Mouse (Mus musculus): Measurements from ENCODE around the gene Tbl2.

DNA sequence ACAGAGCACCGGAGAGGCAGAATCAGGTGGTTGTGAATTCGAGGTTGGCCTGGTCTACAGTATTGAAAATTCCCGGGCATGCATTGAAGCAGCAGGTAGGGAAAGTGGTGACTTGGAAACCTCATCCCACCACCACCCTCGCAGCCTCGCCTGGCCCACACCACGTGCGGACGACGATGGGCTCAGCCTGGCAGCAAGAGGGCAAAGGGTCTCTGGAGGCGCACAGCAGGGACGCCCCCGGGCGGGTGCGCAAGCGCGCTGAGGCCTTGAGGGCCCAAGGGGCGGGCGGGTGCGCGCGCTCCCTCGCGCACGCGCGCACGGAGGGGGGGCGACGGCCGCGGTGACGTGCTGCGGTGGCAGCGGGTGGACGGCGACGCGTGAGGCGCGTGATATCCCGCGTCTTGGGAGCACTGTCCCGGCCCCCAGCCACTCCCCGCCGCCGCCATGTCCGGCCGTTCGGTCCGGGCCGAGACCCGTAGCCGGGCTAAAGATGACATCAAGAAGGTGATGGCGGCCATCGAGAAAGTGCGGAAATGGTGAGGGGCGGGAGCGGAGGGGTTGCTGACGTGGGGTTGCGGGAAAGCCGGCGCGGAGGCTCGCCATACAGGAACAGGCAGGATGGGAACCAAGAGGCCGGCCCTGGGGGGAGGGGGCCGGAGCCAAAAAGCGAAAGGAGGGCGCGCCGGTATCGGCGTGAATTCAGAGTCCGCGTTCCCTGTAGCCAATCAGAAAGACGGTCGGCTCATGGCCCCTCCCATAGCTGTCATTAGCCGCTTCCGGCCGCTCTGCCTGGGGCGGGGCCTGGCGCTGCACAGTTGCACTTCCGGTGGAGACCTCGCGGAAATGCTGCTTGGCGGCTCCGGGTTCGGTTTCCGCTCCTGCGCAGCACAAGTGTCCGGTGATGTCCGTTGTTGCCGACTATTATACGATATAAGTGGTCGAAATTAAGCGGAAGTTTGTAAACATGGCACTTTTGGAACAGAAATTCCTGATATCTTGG, 18.9 kb downstream of the Tbl2 start, which contains the start of gene Bcl7b:
- TF ChIP-seq CTCF (IDR thresholded peaks at IDR 0.05) (peak; percentile 37), POLR2A (IDR thresholded peaks at IDR 0.05; ENCODE audit: insufficient read depth, low read depth, low read length) (peak; percentile 73)

Measured in heart, adult 2 months (tissue).